Mouse (Mus musculus): ENCODE results near the gene Palld. TPM values are rescaled to one million over a fixed set of nuclear protein-coding genes. Genes with fewer than 3 reads are reported as not detected.

Palld gene
- total RNA-seq, 2 experiments from 2014 or later: 116 to 127 TPM

DNA sequence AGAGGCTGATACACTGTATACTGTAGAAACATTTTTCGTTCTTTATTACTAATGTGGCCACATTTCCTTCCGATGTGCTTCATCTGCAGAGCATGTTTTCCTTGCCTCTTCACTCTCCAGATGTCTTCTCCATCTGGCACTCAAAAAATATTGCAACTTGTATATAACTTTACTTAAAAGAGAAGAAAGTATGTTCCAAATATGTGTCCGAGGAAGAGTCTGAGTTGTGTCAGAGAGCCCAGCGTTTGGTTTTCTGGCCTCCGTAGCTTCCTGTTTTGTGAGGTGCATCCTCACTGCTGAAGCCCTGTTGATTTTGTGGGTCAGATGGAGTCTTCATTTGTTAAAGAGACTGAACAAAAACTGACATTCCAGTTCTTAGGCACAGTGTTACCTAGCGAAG lies 238.3 kb downstream of the Palld start:
- intact Hi-C loops (cut with DNase I; ENCODE audit: low total_unique reads): loop anchor here (10.0 kb wide), 1 partner anchor 119 kb away; no protein-coding TSS in a partner anchor

DNA sequence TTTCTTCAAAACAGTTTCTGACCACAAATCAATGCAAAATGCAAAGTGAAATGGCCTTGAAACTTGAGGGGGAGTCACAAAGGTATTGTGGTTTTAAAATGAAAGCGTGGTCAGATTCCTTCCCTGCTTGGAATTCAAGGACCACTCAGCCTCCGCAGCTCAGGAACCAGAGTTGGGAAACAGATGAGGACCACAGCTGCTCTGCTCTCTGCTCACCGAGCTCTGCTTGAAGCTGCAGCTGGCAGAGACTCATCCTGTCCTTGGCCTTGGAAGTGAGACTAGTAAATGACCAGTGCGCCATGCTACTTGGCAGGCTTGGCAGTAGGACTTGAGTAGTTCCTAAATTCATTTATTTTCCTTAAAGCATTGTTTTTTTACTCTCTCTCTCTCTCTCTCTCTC lies 239.7 kb downstream of the Palld start:
- peak; percentile 13 for DNase-seq
- intact Hi-C loops (cut with DNase I; ENCODE audit: low total_unique reads): loop anchor here (10.0 kb wide), 1 partner anchor 118 kb away; no protein-coding TSS in a partner anchor

More for the DNA sequence above, 238.3 kb downstream of the Palld start:
- DNase-seq: no peak

DNA sequence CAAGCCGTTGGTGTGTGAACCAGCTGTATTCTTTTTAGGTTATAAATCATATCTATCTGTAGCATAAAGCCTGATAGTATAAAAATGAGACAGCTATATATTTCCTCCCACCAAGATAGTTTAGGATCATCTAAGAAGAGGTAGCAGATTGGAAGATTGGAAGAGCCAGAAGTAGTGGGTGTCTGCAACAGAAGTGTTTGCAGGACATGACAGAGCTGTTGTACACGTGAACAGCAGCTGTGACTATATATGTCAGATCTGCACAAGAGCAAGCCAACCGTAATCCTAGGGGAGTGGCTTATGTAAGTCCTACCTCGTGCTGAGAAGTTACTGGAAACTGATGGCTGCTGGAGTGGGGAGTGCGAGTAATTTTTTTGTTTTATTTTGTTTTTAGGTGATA lies 240.9 kb downstream of the Palld start:
- intact Hi-C loops (cut with DNase I; ENCODE audit: low total_unique reads): loop anchor here (10.0 kb wide), 1 partner anchor 117 kb away; no protein-coding TSS in a partner anchor

DNA sequence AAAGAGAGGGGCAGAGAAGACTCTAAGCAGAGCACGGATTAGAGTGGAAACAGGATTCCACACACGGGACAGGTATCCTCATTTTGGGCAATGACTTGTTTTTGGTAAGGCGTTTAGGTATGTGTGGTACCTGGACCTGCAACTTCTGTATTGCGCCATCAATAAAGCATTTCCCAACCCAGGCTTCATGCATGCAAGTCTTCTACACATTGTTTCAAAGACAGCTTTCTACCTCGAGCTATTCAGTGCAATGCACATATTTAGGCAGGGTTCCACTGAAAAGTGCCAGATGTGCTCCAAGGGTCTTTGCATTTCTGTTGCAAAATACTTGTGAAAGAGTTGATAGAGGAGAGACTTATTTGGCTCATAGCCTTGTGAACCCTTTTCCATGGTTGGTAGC lies 241.5 kb downstream of the Palld start:
- intact Hi-C loops (cut with DNase I; ENCODE audit: low total_unique reads): loop anchor here (10.0 kb wide), 1 partner anchor 116 kb away; no protein-coding TSS in a partner anchor
- DNase-seq: no peak

More for the DNA sequence above, 240.9 kb downstream of the Palld start:
- no peak for DNase-seq

DNA sequence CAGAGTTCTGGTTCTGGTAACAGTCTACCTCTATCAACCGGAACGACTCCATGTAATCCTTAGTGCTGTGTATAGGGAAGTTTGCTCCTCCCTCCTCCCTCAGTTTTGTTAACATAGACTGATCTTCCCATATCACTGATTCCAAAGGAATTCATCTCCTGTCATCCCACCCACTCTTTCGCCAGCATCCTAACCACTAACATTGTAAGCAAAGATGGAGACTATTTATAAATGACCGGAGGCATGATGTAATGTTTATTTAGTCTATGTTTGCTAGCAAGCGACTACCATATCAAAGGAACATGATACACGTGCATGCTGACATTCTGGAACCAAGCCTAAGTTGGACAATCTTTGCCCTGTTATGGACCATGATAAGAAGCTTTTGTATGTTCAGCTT lies 250.5 kb downstream of the Palld start:
- intact Hi-C loops (cut with DNase I; ENCODE audit: low total_unique reads): no loop called here
- DNase-seq: no peak

DNA sequence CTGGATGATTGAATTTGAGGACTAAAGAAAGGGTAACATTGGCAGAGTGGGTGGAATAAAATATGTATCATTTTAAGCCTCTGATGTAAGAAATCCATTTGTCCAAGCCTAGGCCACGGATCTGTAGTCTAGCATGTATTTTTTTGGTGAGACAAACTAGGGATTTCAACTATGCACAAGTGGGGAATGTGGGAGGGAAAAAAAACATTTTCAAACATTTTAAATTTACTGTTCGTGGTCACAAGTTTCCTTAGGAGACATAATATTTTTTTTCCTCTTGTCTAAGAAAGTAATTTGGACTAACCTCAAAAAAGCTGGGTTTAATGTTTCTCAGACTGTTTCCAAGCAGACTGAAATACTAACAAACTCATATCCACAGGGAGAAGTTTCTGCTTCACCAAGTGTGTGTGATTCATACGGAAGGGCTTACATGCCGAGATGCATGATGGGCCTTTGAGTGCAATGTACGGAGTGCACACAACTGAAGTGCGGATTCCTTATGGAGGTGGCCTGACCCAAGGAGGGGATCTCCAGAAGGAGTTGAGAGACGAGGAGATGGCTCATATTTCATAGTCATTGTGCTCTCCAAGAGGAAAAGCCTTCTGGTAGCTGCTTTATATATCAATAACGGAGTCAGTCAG lies 256.2 kb downstream of the Palld start:
- intact Hi-C loops (cut with DNase I; ENCODE audit: low total_unique reads): no loop called here
- DNase-seq: no peak

DNA sequence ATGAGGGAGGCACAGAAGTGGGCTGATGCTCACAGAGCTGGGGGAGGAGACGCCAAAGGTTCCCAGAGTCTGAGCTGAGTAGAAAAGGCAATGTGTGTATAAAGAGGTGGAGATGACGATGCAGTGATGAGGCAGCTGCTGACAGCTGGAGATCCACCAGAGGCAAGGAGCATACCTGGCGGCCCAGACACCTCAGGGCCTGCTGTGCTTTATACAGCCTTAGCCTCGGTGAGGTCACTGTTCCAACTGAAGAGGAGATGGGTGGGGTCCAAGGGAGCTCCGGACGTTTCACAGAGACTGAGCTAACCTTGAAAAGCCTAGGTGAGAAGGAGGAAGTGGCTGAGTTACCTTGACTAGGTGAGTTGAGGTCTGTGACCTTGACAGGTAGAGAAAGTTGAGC lies 256.8 kb downstream of the Palld start:
- DNase-seq: no peak
- intact Hi-C loops (cut with DNase I; ENCODE audit: low total_unique reads): no loop called here

DNA sequence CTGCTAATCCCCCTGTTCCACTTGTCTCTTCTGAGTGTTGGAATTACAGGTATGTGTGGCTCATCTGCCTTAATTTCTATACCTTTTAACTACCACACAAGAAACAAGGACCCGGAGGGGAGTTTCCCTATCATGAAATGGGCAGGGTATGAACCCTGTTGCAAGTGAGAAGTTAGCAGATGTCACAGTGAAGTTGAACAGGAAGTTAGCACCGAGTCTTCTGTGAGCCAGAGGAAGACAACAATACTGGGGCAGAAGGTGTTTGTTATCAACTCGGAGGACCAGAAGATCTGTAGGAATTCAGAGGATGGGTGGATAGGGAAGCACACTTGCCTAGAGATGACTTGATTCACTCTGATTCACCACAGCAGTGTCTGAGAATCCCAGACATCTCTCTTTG lies 259.3 kb downstream of the Palld start:
- intact Hi-C loops (cut with DNase I; ENCODE audit: low total_unique reads): no loop called here
- no peak for DNase-seq

DNA sequence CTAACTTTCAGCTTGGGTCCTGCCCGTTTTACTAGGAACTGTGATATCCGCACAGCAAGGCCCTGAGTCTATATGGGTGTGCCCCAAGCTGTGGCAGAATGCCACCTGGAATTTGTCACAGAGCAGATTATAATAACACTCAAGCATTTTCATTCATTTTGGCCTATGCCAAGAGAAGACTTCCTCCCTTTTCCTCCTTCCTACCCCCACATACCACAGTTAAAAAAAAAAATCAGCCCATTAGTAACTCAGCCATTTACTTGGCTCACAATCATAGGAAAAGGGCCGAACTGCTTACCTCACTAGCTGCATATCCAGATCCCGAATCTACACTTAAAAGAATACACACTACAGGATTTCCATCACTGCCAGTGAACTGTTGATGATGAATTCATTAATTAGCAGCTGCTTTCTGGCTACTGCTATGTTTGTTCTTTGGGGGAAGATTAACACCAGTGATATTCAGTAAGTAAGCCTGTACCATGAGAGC lies 260.1 kb downstream of the Palld start:
- intact Hi-C loops (cut with DNase I; ENCODE audit: low total_unique reads): no loop called here
- DNase-seq: peak; percentile 53

DNA sequence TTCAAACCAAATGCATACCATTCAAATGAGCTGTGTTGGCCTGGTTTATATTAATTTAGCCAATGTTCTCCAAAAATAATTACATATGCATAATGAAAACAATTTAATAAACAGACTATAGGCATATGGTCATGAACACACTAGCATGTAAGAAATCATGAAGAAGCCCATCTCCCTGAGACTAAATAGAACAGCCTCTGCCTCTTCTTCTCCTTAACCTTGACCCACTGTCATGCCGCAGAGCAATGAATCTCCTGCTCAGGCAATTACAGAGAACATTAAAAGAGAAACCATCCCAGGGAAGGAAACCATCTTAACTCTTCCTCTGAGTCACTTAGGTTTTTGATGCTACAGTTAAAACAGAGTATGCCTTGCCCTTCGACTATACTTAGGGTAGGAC lies 262.9 kb downstream of the Palld start:
- intact Hi-C loops (cut with DNase I; ENCODE audit: low total_unique reads): no loop called here
- no peak for DNase-seq

DNA sequence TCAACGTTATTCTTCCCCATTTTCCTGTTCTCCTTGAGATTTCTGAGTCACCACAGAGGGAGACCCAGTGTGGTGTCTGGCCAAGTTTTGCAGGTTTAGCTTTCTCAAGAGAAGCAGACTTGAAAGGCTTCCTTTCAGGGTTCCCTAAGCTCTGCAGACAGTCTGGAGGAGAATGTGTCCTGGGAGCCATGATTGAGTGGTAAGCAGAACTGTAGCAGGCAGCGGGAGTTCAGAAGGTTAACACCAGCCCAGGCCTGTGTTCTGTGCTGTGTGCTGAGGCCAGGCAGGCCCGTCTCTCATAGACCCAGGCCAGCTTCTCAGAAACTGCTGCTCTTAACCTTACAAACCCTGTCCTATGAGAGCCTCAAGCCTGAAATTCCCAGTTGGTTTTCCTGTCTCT lies 263.5 kb downstream of the Palld start:
- DNase-seq: no peak
- intact Hi-C loops (cut with DNase I; ENCODE audit: low total_unique reads): no loop called here

DNA sequence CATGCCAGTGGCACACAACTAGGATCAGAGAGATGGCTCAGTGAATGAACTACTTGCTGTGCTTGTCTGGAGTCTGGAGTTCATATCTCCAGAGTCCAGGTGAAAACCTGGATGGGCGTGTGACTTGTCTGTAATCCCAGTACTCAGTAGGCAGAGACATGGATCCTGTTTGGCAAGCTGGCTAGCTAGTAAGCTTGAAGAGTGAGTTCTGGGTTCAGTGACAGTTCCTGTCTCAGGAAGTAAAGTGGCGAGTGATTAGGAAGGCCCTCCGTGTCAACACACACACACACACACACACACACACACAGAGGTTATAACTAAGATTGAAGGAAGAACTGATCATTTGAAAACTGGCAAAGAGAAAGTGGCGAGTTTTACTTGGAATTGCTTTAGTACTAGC lies 264.8 kb downstream of the Palld start:
- no peak for DNase-seq
- intact Hi-C loops (cut with DNase I; ENCODE audit: low total_unique reads): no loop called here

DNA sequence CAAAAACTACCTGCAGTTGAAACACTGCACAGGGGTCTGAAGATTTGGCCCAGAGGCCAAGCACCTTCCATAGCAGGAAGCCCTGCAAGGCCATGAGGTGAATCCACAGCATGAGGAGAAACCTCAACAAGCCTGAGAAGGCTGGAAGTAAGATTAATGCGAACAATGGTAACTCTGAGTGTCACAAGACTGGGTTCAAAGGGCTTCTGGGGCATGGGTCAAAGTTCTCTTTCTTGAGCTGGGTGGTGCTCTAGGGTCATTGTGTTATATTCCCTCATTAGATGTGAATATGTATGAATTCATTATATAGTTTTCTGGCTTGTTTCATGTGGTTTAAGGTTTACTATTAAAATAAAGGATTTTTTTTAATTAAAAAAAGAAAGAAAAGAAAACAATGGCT lies 267.7 kb downstream of the Palld start:
- DNase-seq: no peak
- intact Hi-C loops (cut with DNase I; ENCODE audit: low total_unique reads): no loop called here

DNA sequence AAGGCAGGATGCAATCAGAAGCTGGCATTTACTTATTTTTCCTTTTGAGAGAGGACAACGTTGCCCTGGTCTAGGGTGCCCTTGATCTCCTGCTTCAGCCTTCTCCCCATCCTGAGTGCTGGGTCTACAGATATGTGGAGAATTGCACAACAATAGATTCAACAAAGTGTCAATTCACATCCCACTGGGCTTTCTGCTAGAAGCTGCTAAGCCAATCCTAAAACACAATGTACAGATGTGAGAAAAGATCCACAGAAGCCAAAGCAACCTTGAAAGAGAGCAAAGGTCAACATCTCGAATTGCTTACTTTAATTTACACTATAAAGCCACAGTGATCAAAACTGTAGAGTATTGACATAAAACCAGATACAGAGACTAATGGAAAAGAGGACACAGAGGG lies 270.2 kb downstream of the Palld start:
- no peak for DNase-seq

DNA sequence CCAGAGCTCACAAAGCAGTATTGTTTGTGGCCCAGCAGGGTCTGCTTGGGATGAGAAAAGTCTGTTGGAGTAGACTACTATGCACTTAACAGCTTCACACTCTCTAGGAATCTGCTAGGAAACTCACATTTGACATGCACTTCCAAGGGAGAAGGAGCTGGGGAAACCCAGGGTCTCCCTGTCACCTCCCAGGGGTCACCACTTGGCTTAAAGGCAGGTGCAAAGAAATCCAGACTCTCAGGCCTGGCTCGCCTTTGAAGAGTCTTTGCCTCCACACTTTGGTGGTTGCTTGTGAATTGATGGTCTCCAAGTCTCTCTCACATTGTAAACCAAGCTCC lies 272.9 kb downstream of the Palld start:
- intact Hi-C loops (cut with DNase I; ENCODE audit: low total_unique reads): no loop called here
- no peak for DNase-seq

More for the DNA sequence above, 270.2 kb downstream of the Palld start:
- intact Hi-C loops (cut with DNase I; ENCODE audit: low total_unique reads): no loop called here

DNA sequence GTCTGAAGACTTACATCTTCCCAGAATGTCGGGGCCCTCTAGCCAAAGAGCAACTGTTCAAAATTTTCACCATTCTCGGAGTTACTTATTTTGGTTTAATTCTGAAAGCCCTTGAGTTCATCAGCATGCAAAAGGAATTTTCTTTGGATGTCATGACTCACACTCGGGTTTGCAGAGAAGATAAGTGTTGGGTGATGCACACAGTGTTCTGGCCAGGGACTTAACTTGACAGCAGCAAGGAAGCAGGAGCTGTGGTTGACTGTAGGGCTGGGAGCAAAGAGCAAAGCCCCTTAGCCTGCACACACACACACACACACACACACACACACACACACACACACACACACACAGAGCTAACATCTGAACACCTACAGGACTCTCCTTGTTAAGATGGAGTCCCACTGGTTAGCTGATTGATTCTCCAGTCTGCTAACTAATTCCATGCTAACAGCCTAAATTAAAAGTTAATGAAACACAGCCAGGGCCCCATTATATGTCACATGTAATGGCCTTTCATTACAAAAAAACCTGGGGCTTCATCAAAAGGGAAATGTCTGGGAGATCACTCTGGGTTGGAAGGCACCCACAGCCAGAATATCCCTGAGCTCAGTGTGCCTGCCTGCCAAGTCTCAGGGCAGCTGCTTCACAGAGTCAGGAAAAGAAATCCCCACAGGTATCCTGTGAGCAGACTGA lies 273.4 kb downstream of the Palld start:
- intact Hi-C loops (cut with DNase I; ENCODE audit: low total_unique reads): no loop called here

DNA sequence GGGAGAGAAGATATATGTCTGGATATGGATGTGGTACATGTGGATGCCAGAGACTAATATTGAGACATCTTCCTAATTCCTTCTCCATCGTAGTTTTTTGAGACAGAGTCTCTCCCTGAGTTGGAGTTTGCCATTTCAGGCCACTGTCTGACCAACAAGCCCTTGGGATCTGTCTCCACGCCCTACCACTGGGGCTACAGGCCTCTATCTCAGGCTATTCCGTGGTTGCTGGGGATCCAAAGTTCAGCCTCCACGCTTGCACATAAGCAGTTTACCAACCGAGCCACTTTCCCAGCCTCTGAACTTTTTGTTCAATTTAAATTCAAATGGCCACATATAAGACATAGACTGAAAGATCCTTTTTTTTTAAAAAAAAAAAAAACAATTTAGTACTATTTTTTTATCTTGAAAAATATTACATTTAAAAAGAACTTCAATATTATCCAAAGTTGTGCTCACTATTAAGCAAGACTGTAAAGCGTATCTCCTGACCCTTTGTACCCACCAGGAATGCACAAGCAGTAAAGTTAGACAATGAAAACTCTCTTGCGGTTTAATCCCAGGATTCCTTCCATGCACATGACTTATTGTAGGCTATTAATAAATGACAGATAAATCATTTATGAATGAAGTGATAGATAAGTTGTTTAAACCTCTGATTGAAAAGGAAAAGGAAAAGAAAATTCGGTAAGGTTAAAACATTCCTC lies 276.1 kb downstream of the Palld start:
- intact Hi-C loops (cut with DNase I; ENCODE audit: low total_unique reads): no loop called here
- no peak for DNase-seq

More for the DNA sequence above, 273.4 kb downstream of the Palld start:
- no peak for DNase-seq

DNA sequence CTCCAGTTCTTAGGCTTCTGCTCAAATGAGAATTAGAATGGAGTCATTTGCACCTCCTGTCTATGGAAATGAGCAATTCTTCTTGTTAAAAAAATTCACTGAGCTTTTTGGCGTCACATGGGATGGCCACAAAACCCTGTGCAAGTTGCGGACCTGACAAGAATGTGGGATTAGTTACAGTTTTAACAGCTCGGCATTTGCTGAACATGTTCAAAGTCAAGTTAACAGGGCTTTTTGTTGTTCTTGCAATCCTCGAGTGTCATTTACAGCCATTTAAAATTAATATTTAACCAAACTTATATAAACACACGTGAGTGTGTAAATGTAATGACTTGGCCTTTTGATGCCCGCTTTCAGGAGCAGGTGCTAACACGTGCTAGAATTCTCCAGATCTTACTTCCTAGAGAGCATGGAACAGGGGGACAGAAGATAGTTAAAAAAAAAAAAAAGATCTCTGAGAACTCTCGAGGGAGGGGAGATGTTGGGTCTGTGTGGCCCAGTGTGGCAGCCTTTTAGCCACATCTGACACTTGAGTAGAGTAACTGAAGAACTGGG lies 276.8 kb downstream of the Palld start:
- intact Hi-C loops (cut with DNase I; ENCODE audit: low total_unique reads): no loop called here
- no peak for DNase-seq

DNA sequence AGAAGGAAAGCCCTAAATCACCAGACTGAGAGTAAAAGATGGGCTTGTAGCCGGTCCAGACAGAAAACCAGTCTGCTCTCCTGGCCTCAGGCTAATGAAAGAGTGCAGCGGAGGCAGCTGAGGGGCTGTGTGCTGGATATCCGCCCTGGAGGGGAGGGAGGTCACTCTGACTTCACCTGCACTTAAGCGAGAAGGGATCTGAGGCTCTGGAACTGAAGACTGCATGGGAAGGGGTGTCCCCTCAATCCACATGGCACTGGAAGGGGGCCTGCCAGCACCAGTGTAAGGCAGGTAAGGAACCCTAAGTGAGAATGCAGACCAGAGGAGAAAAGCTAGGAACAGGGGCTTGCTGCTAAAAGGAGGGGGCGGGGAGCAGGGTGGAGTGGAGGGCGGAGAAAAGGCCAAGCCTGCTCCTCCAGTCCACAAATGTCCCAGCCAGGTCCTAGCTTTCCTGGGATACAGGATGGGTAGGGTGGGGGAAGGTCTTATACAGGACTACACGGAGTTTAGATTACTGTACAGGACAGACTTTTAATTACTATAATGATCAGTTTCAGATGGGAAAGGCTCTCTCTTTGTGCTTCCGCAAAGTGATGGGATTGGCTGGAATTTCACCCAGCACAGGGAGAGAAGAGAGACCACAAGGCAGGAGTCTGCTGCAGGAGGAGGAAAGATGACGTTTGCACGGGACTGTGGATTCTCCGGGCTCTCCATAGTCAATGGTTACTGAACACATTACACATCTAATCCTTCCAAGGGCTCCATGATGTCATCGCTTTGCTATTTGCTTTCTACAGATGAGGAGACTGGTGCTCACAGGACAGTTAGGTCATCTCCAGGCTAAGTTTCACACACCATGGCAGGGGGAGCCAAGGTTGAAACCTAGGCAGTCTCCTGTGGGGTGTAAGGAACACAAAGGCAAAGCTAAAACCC lies 278.7 kb downstream of the Palld start:
- intact Hi-C loops (cut with DNase I; ENCODE audit: low total_unique reads): no loop called here
- no peak for DNase-seq
